Mouse (Mus musculus) thymus, postnatal 36 days (tissue): ENCODE measurements around the gene Tbc1d24.

Experiments used
- DNase-seq, 2 experiments: peaks; one replicate each; pipeline ENCODE4 v3.0.0; 2022; ENCODE audit warnings: mixed read lengths in 2 of 2

The Tbc1d24 gene

DNA sequence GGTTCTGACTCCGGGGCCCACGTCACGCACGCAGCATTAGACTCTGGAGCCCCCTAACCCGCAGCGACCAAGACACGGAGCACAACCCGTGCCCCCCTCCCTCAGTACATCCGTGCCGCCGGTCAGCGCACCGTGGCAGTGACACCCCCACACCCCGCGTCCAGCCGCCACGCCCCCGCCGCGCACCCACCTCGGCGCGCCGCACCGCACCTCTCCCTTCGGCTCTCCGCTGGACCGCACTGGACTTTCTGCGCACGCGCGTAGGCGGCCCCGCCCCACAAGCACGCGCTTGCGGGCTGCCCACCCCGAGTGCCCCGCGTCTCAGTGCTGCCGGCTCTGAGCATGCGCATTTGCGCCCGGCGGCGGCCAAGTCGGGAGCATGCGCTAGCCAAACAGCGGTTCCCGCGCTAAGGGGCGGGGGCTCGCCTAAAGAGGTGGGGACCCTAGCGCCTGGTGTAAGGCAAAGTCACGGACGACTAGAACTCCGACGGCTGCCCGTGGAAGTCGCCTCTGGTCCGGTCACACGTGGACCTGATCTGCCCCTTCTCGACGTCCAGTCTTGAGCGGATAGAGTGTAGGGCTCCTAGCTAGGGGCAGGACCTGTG lies at the start of gene Tbc1d24:
Tbc1d24 (minus strand) TSS at position 279 of the 605 bp plus-strand sequence.
- DNase-seq = peak; percentile 82 to 89

DNA sequence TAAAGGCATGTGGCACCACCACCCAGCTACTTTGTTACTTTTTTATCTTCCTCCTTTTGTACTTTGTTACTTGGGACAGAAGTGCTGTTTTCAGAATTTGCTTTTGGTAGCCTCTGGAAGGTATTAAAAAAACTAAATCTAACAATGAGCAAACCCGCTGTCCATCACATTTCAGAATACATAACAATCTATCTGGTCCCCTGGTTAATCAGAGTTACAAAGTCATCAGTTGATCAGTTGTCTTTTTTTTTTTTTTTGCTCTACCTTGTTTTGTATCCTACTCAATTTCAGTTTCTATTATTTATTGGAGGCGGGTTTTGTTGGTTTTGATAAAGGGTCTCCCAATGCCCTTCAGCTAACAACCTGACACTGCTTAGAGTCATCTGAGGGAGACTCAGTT lies 47.0 kb upstream of the Tbc1d24 start:
- no peak for DNase-seq

DNA sequence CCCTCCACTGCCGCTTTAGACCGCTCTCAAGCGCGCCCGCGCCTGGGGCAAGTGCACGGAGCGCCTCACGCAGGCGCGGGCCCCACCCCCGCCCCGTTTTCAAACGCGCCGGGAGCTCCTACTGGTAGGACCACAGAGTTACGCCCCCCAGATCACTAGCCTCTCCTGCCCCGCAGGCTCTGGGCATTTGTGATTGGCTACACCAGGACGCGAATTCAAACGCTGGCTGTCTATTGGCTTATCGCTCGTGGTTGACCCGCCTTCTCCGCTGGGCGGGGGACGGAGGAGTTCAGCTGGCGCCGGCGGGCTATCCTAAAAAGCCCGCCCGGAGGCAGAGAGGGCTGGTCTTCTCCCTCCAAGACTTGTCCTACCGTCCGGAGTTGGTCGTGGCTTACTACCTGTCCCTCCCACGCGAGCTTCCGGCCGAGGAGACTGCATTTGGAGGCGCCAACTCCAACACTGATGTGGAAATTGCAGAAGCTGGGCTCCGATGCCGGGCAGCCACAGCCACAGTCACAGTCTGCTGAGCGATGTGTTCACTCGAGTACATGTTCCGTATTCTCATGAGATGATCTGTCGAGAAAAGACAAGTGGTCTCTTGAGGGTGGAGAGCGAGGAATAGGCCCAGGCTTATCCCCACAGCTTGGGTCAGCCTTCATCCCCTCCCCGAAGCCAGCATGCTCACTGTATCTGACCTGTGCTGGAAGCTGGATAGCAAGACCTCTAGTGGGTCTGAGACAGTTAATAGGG lies 46.1 kb upstream of the Tbc1d24 start, which contains the start of gene Ccnf:
Ccnf (minus strand) TSS at position 165 of the 750 bp plus-strand sequence.
- DNase-seq = peak; percentile 96 to 97

DNA sequence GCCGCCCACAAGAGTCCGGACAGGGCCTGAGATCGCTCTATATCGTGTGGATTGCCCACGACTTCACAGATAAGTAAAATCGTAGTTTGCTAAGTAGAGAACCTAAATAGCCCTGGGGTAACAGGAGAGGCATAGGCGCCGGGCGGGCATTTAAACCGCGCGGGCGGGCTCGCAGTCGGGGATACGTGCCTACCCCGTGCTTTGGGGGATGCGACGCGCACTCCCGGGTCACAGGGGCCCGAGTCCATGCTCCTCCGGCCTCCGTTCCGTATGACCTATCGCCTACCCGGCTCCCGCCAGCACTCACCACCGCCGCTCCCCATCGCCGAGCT lies 45.6 kb upstream of the Tbc1d24 start:
- no peak for DNase-seq

DNA sequence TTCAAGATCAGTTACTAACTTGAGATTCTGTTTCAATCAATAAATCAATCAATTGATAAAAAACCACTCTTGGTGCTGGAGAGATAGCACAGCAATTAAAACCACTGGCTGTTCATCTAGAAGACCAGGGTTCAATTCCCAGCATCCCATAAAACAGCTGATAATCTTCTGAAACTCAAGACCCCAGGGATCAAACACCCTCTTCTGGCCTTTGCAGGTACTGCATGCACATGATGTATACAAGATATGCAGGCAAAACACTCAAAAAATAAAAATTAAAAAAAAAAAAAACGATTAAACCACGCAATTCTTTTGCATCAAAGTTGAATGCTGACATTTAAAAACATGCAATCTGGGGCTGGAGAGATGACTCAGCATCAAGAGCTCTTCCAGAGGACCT lies 43.3 kb upstream of the Tbc1d24 start:
- no peak for DNase-seq

- DNase-seq = no peak
Measured at GRCm38 (mm10) chr17:24244061-24244460, 38.7 kb upstream of the Tbc1d24 start.

GRCm38 (mm10) chr17:24243311-24243969 lies 38.1 kb upstream of the Tbc1d24 start:
- DNase-seq = peak; percentile 46 to 54

DNA sequence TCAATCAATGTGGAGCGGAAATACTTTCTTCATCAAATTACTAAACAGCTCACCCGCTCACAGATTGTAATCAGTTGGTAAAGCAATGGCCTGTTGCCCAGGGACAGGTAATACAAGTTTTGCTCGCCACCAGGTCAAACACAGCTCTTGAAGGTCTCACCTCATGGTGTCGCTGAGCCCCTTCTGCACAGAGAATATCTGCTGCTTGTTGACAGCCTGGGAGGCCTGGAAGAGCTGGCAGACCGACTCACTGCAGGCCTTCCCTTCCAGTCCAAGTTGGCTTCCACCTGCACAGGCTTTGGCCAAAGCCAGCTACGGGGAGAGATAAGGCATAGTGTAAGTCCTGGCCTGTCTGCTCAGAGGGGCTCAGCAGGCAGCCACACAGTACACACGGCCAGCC lies 31.6 kb upstream of the Tbc1d24 start:
- DNase-seq = no peak

- no peak for DNase-seq
Measured at GRCm38 (mm10) chr17:24236479-24236878, 31.1 kb upstream of the Tbc1d24 start.

- DNase-seq = no peak
Measured at GRCm38 (mm10) chr17:24227941-24228340, 22.6 kb upstream of the Tbc1d24 start.

DNA sequence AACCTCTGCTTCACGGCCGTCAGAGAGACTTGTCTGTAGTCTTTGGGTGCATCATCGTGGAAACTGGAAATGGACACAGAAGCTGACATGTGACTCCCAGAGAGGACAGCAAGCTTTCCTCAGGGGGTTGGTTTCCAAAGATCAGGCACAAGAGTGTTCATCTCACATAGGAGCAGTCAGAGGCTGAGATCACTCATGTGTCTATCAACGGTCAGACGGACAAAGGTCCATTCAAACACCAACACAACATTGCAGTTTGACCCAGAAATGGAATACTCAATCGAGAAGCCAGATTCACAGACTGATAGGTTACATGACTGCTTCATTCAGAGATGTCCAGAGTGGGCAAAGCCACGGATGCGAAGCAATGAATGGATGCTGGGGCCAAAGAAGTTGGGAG lies 21.4 kb upstream of the Tbc1d24 start:
- no peak for DNase-seq

DNA sequence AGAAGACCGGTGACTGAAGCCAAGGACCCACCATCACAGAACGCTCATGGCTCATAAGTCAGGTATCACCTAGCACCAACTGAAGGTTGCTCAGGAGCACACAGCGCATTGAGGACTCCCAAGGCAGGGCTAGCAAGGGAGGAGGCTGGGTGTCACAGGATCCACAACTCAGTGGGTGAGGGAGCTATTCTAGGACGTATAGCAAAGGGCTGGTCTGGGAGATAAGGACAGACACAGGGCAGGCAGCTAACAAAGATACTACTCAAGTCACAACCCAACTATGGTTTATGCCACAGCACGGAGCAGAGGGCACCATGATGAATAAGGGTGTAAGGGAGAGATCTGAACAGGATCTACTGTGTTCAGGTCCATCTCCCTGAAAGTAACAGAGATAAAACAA lies 20.5 kb upstream of the Tbc1d24 start:
- no peak for DNase-seq

- DNase-seq = no peak
Measured at GRCm38 (mm10) chr17:24224741-24225140, 19.4 kb upstream of the Tbc1d24 start.

GRCm38 (mm10) chr17:24223513-24223912 lies 18.2 kb upstream of the Tbc1d24 start:
- no peak for DNase-seq

- no peak for DNase-seq
Measured at GRCm38 (mm10) chr17:24222653-24223052, 17.3 kb upstream of the Tbc1d24 start.

- DNase-seq = peak; percentile 90 to 92
Measured at GRCm38 (mm10) chr17:24220435-24221411, 15.4 kb upstream of the Tbc1d24 start, which contains the start of gene Tedc2. Tedc2 (minus strand) TSS chr17:24220851.

- DNase-seq = no peak
Measured at GRCm38 (mm10) chr17:24216836-24217235, 11.5 kb upstream of the Tbc1d24 start.

GRCm38 (mm10) chr17:24213186-24213585 lies 7.8 kb upstream of the Tbc1d24 start:
- no peak for DNase-seq

GRCm38 (mm10) chr17:24212441-24213018 lies 7.2 kb upstream of the Tbc1d24 start:
- DNase-seq = no peak

DNA sequence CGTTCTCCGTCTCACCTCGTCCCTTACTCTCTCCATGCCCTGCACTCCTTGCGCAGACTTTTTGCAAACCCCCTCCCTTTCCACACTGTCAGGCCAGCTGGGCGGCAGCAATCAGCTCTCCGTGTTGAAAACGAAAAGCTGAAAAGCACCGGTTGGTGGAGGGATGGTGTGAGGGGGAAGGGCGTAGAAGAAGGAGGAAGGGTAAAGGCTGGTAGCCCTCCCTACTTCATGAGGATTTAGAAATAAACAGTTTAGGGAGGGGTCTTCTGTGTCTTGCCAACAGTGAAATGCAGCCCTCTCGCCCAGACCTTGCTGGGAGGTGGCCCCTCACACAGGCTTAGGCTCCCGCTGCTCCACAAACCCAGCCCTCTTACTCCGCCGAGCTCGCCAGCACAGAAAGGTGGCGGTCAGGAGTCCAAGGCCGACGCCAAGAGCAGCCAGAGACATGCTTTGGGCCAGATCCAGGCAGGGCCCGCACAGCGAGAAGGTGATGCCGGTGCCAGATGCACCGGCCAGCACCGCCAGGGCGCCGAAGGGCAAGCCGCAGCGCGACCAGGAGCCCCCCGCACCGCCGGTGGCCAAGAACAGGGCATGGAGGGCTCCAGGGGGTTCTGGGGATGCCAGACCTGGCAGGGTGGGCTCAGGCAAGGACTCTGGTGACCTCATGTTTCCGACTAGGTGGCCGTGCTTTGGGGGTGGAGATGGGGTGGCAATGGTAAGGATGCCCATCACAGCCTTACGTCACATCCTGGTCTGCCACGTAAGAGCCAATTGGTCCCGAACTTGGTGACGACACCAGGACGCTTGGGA lies 6.5 kb upstream of the Tbc1d24 start:
- no peak for DNase-seq

- DNase-seq = no peak
Measured at GRCm38 (mm10) chr17:24210591-24210990, 5.2 kb upstream of the Tbc1d24 start.

DNA sequence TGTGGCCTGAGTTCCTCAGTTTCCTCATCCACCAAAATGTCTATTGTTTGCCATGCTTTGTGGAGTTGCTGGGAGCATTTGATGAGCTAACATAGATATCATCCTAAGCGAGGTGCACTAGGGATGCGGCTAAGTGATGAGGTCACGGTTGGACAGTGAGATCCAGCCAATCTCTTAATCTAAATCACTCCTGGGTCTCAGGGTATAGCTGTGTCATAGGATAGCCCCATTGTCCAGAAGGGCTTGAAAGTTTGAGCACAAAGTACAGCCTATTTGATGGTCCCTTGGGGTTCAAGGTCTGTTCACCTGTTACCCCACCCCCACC lies 4.5 kb upstream of the Tbc1d24 start:
- DNase-seq = no peak
